Mouse (Mus musculus) heart, embryonic 12.5 days (tissue): ENCODE results near the gene Ap1g2. TPM values are rescaled to one million over a fixed set of nuclear protein-coding genes. Genes with fewer than 3 reads are reported as not detected.

ENCODE experiments used
- ATAC-seq: fragments of 200-750 bp; cut with Nextera tagmentation; 2 replicates; pipeline ENCODE4 v1.8.0; 2017; ENCODE audit warnings: moderate TSS enrichment, moderate library complexity; ENCODE audit not compliant: insufficient number of reproducible peaks, low FRiP score
- H3K27ac ChIP-seq: fragments of 300-500 bp; sonication (generic); 2 replicates; pipeline ENCODE4 v1.5.1; 2016; ENCODE audit warnings: mild to moderate bottlenecking, moderate library complexity; ENCODE audit not compliant: poor library complexity, severe bottlenecking
- H3K27me3 ChIP-seq: fragments of 300-500 bp; sonication (generic); replicated peaks from 2 replicates; pipeline ENCODE4 v1.6.1; 2016; ENCODE audit warnings: mild to moderate bottlenecking, moderate library complexity
- H3K36me3 ChIP-seq: fragments of 300-500 bp; sonication (generic); 2 replicates; pipeline ENCODE4 v1.6.1; 2016; ENCODE audit warnings: mild to moderate bottlenecking, moderate library complexity
- H3K4me1 ChIP-seq: fragments of 300-500 bp; sonication (generic); replicated peaks from 2 replicates; pipeline ENCODE4 v1.6.1; 2016; ENCODE audit warnings: mild to moderate bottlenecking
- H3K4me2 ChIP-seq: fragments of 300-500 bp; sonication (generic); 2 replicates; pipeline ENCODE4 v1.6.1; 2016; ENCODE audit warnings: mild to moderate bottlenecking, moderate library complexity
- H3K4me3 ChIP-seq: fragments of 300-500 bp; sonication (generic); 2 replicates; pipeline ENCODE4 v1.5.1; 2016; ENCODE audit warnings: mild to moderate bottlenecking
- H3K9ac ChIP-seq: fragments of 300-500 bp; sonication (generic); 2 replicates; pipeline ENCODE4 v1.6.1; 2016; ENCODE audit warnings: mild to moderate bottlenecking, moderate library complexity
- H3K9me3 ChIP-seq: fragments of 300-500 bp; sonication (generic); replicated peaks from 2 replicates; pipeline ENCODE4 v1.6.1; 2016; ENCODE audit warnings: mild to moderate bottlenecking, moderate library complexity
- WGBS: fragments of 180-500 bp; shearing (Covaris S2); methylation state at CpG from one replicate; pipeline ENCODE4 v1.1.7; 2016; 5-methylcytosine and 5-hydroxymethylcytosine counted together
- polyA plus RNA-seq: library from polyadenylated mRNA; unstranded; fragments of >200 nt; fragmentation: Nextera tagmentation; extraction: Ambion mirVana; gene quantifications from 2 replicates; pipeline ENCODE4 v1.2.1, GENCODE M21; 2016

Ap1g2 gene
- polyA plus RNA-seq, 1 experiment from 2014 or later, result 8.7 TPM

- Histone ChIP-seq H3K4me2 (no peak overlapping the region), H3K4me3 (no peak overlapping the region), H3K4me1 (peaks cover 42% of the 10 kb centered on the region), H3K9ac (no peak overlapping the region), H3K27me3 (no peaks in the 10 kb centered on the region), H3K27ac (no peak overlapping the region), H3K9me3 (no peaks in the 10 kb centered on the region), H3K36me3 (no peaks in the 10 kb centered on the region)
- ATAC-seq, result no peak
- 56% methylated on average over 9 of the region's 9 CpGs for WGBS
Observed at GRCm38 (mm10) chr14:55085324-55086008, 20.9 kb downstream of the Ap1g2 start.

GRCm38 (mm10) chr14:55083481-55083880, 22.9 kb downstream of the Ap1g2 start:
- Histone ChIP-seq H3K27ac (no peak overlapping the region), H3K36me3 (no peaks in the 10 kb centered on the region), H3K4me1 (peaks cover 37% of the 10 kb centered on the region), H3K4me2 (no peak overlapping the region), H3K9ac (no peak overlapping the region), H3K27me3 (no peaks in the 10 kb centered on the region), H3K9me3 (no peaks in the 10 kb centered on the region), H3K4me3 (no peak overlapping the region)
- no peak for ATAC-seq
- 62% methylated on average over 6 of the region's 6 CpGs for WGBS

- no peak for ATAC-seq
- peaks cover 40% of the 10 kb centered on the region for H3K4me1 ChIP-seq
- H3K9me3 ChIP-seq, result no peaks in the 10 kb centered on the region
- H3K4me3 ChIP-seq, result no peak overlapping the region
- no peaks in the 10 kb centered on the region for H3K36me3 ChIP-seq
- WGBS, result 31% methylated on average over 5 of the region's 5 CpGs
- H3K27me3 ChIP-seq, result peaks cover 16% of the 10 kb centered on the region
- H3K9ac ChIP-seq, result no peak overlapping the region
- H3K4me2 ChIP-seq, result no peak overlapping the region
- no peak overlapping the region for H3K27ac ChIP-seq
Observed at GRCm38 (mm10) chr14:55081105-55081504, 25.3 kb downstream of the Ap1g2 start.

DNA sequence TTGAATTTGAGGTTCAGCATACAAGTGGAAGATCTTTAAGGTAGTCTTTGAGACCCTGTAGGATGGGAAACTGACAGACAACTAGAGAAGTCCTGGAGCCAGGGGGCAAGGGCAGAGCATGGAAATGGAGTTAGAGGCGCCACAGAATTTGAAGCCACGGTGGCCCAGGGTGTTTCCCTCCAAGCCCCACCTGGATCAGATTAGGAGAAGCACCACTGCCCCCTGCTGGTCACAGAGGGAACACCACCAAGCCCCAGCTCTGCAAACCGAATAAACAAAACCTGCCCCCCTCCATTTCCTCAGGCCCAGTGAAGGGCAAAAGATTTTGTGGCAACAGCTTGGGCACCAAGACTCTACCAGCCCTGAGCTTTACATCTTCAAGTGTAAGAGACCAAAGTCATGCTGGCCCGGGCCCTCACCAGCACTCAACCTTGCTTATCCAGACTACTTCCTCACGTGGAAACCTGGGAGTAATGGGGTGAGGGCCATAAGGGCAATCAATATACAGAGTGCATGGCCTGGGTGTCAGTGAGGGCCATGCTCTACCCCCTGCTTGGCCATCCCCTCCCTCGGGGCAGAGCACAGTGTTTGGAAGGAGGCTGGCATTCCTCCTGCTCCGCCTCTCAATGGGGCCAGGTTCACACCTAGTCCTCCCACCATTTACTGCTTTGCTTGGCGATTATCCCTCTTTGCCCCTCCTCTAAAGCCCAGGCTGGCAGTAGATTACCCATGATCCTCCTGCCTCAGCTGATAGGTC, 27.0 kb downstream of the Ap1g2 start:
- H3K27ac ChIP-seq, result no peak overlapping the region
- peak overlapping the region; percentile 13; the same call in 1 of the 2 replicates for H3K9ac ChIP-seq
- peaks cover 29% of the 10 kb centered on the region for H3K4me1 ChIP-seq
- H3K4me3 ChIP-seq, result peak overlapping the region; percentile 20; the same call in 1 of the 2 replicates
- 17% methylated on average over 8 of the region's 8 CpGs for WGBS
- peak overlapping the region; percentile 62 for H3K4me2 ChIP-seq
- H3K9me3 ChIP-seq, result no peaks in the 10 kb centered on the region
- no peaks in the 10 kb centered on the region for H3K36me3 ChIP-seq
- ATAC-seq, result peak; percentile 45; the same call in 1 of the 2 replicates
- peaks cover 30% of the 10 kb centered on the region for H3K27me3 ChIP-seq

GRCm38 (mm10) chr14:55078366-55078989, 27.9 kb downstream of the Ap1g2 start:
- WGBS, result 5% methylated on average over 23 of the region's 23 CpGs
- peaks cover 29% of the 10 kb centered on the region for H3K4me1 ChIP-seq
- H3K9me3 ChIP-seq, result no peaks in the 10 kb centered on the region
- H3K9ac ChIP-seq, result peak overlapping the region; percentile 13; the same call in 1 of the 2 replicates
- ATAC-seq, result peak; percentile 10; the same call in 1 of the 2 replicates
- H3K36me3 ChIP-seq, result no peaks in the 10 kb centered on the region
- H3K4me2 ChIP-seq, result peak overlapping the region; percentile 62
- peaks cover 39% of the 10 kb centered on the region for H3K27me3 ChIP-seq
- H3K27ac ChIP-seq, result no peak overlapping the region
- H3K4me3 ChIP-seq, result peak overlapping the region; percentile 20

DNA sequence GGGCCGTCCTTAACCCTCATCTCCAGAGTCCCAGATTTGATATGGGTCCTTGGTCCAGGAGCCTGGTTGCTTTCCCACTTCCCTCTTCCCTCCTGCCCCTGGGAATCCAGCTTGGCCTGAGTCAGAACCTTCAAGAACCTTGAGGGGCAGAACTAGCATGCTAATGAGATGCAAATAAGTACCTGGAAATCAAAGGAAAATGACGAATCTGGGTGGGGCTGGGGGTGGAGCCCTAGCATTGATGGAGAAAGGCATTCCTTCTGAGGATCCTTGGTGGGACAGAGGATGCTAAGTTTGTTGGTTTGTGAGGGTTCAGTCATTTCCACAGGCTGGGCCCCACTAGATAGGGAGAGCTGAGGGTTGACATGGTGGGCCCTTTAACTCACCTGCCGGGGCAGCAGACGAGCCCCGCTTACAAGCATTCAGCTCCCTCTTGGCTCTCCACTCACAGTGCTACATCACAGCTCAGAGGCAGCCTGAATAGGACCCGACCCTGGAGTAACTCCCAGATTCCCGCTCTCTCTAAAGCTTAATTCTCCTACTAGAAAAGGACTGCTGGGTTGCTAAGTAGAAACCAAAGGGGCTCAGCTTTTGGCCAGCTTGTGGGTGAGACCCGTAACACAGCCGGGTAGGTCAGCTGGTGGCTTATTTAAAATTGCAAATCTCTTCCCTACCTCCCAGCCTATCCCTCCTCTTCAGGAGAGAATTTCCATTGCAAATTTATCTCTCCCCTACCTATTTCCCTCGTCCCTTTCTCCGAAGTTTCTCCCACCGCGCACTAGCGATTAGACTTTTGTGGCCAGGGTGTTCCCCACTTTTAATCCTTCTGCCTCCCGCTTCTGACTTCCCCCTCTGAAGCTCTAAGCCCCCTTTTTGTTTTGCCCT, 28.7 kb downstream of the Ap1g2 start:
- Histone ChIP-seq H3K4me1 (peaks cover 29% of the 10 kb centered on the region), H3K9ac (no peak overlapping the region), H3K36me3 (no peaks in the 10 kb centered on the region), H3K27me3 (peaks cover 47% of the 10 kb centered on the region), H3K4me3 (no peak overlapping the region), H3K27ac (no peak overlapping the region), H3K4me2 (no peak overlapping the region), H3K9me3 (no peaks in the 10 kb centered on the region)
- ATAC-seq, result no peak
- WGBS, result 18% methylated on average over 15 of the region's 15 CpGs

DNA sequence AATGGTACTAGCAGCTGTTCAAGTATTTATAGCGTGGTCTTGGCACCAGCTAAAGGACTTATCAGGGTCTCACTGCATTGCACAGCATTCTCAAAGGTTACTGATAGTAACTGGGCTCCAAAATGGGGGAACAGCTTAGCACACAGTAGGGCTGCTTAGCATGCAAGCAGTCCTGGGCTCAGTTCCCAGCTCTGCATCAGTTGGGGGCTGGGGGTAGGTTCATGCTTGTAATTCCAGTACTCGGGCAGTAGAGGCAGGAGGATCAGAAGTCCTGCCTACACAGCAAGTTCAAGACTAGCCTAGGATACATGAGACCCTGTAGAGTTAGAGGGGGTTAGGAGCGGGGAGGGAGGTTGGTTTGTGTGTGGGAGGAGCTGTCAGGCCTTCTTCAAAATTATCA, 29.4 kb downstream of the Ap1g2 start:
- no peaks in the 10 kb centered on the region for H3K36me3 ChIP-seq
- 53% methylated on average over 3 of the region's 3 CpGs for WGBS
- H3K4me3 ChIP-seq, result no peak overlapping the region
- H3K27ac ChIP-seq, result no peak overlapping the region
- ATAC-seq, result no peak
- no peak overlapping the region for H3K9ac ChIP-seq
- H3K27me3 ChIP-seq, result peaks cover 54% of the 10 kb centered on the region
- H3K4me2 ChIP-seq, result no peak overlapping the region
- no peaks in the 10 kb centered on the region for H3K9me3 ChIP-seq
- H3K4me1 ChIP-seq, result peaks cover 30% of the 10 kb centered on the region

- 37% methylated on average over 6 of the region's 6 CpGs for WGBS
- no peaks in the 10 kb centered on the region for H3K36me3 ChIP-seq
- peaks cover 62% of the 10 kb centered on the region for H3K27me3 ChIP-seq
- H3K9ac ChIP-seq, result no peak overlapping the region
- no peaks in the 10 kb centered on the region for H3K9me3 ChIP-seq
- H3K4me3 ChIP-seq, result no peak overlapping the region
- no peak overlapping the region for H3K27ac ChIP-seq
- peaks cover 35% of the 10 kb centered on the region for H3K4me1 ChIP-seq
- ATAC-seq, result no peak
- no peak overlapping the region for H3K4me2 ChIP-seq
Observed at GRCm38 (mm10) chr14:55076224-55076623, 30.2 kb downstream of the Ap1g2 start.

GRCm38 (mm10) chr14:55074416-55074815, 32.0 kb downstream of the Ap1g2 start:
- Histone ChIP-seq H3K4me1 (peaks cover 31% of the 10 kb centered on the region), H3K4me2 (no peak overlapping the region), H3K9me3 (no peaks in the 10 kb centered on the region), H3K27me3 (peaks cover 74% of the 10 kb centered on the region), H3K4me3 (no peak overlapping the region), H3K36me3 (peaks cover 7% of the 10 kb centered on the region; the same call in 1 of the 2 replicates), H3K9ac (no peak overlapping the region), H3K27ac (no peak overlapping the region)
- no peak for ATAC-seq
- WGBS, result 90% methylated on average over 12 of the region's 12 CpGs

- Histone ChIP-seq H3K4me1 (peaks cover 9% of the 10 kb centered on the region; the same call in 1 of the 2 replicates), H3K27me3 (peaks cover 60% of the 10 kb centered on the region), H3K9ac (0 out of 2 replicates have a peak overlapping the region, but pooled peaks have one; percentile 3), H3K4me3 (no peak overlapping the region), H3K9me3 (no peaks in the 10 kb centered on the region), H3K36me3 (peaks cover 16% of the 10 kb centered on the region), H3K27ac (no peak overlapping the region), H3K4me2 (peak overlapping the region; percentile 46)
- WGBS, result 25% methylated on average over 19 of the region's 19 CpGs
- ATAC-seq, result no peak
Observed at GRCm38 (mm10) chr14:55071756-55072155, 34.6 kb downstream of the Ap1g2 start.
